Mouse (Mus musculus): Measurements from ENCODE around the gene Cdk8. TPM values are rescaled to one million over a fixed set of nuclear protein-coding genes. Genes with fewer than 3 reads are reported as not detected.

Gene Cdk8
- total and polyA plus RNA-seq, 3 experiments: 139 to 745 (median 154) TPM

GRCm38 (mm10) chr5:146250369-146251075 is 19.5 kb downstream of the Cdk8 start:
- peaks cover 35 to 36% of the 10 kb centered on the region in 2 experiments for H3K36me3 ChIP-seq (ENCODE audit: control insufficient read depth in 1 of 2, insufficient read depth in 2 of 2, low read length in 2 of 2)
- no peaks in the 10 kb centered on the region for H3K9me3 ChIP-seq (replicated peaks; ENCODE audit: insufficient read depth, low read length)
- H3K79me2 ChIP-seq (ENCODE audit: control insufficient read depth, insufficient read depth, low read length, poor library complexity): peaks cover 73% of the 10 kb centered on the region
- H3K4me3 ChIP-seq (ENCODE audit: control insufficient read depth in 1 of 2, insufficient read depth in 1 of 2, low read depth in 2 of 2, low read length in 2 of 2): 0 out of 4 replicates have a peak overlapping the region, but pooled peaks of 1 of the 2 experiments have one; percentile 3
- TF ChIP-seq ZC3H11A (IDR thresholded peaks at IDR 0.05; ENCODE audit: low read depth, low read length) (no peak), POLR2AphosphoS2 (IDR thresholded peaks at IDR 0.05; ENCODE audit: low read length) (no peak), SIN3A (IDR thresholded peaks at IDR 0.05; ENCODE audit: low read length) (peak; percentile 37; the same call in 1 of the 2 replicates), TAL1 (IDR thresholded peaks at IDR 0.05; ENCODE audit: low read length) (peak; percentile 3; the same call in 1 of the 2 replicates), EP300 (IDR thresholded peaks at IDR 0.05; ENCODE audit: low read depth in 1 of 2, low read length in 2 of 2) (peak in 1 of 2 experiments; percentile 41; a peak in 1 of 4 replicates), MXI1 (IDR thresholded peaks at IDR 0.05; ENCODE audit: low read depth, low read length) (peak; percentile 34; the same call in 1 of the 2 replicates), ZMIZ1 (IDR thresholded peaks at IDR 0.05; ENCODE audit: low read depth, low read length) (no peak), BHLHE40 (IDR thresholded peaks at IDR 0.05; ENCODE audit: borderline replicate concordance, low read depth, low read length) (0 out of 2 replicates have a peak, but pooled peaks have one; percentile 2), MEF2A (IDR thresholded peaks at IDR 0.05; ENCODE audit: extremely low read depth, insufficient replicate concordance, low read depth, low read length, poor library complexity, severe bottlenecking) (no peak), UBTF (IDR thresholded peaks at IDR 0.05; ENCODE audit: borderline replicate concordance, insufficient read depth, low read depth, low read length) (no peak), ETS1 (IDR thresholded peaks at IDR 0.05; ENCODE audit: low read depth, low read length) (0 out of 2 replicates have a peak, but pooled peaks have one; percentile 5), TBP (IDR thresholded peaks at IDR 0.05; ENCODE audit: low read depth, low read length) (peak; percentile 40; the same call in 1 of the 2 replicates), RAD21 (IDR thresholded peaks at IDR 0.05; ENCODE audit: low read depth, low read length) (no peak), ELF1 (IDR thresholded peaks at IDR 0.05; ENCODE audit: low read depth, low read length) (no peak), KAT2A (conservative IDR thresholded peaks at IDR 0.05; ENCODE audit: low read depth, low read length) (no peak), ZKSCAN1 (IDR thresholded peaks at IDR 0.05; ENCODE audit: low read depth, low read length) (no peak), SMC3 (IDR thresholded peaks at IDR 0.05; ENCODE audit: low read depth, low read length) (no peak)
- peak overlapping the region; percentile 26; the same call in 1 of the 2 replicates for H3K27ac ChIP-seq (ENCODE audit: control insufficient read depth, low read depth, low read length)
- DNase-seq (ENCODE audit: low read depth, low spot score): peak; percentile 82
- H3K9ac ChIP-seq (ENCODE audit: control insufficient read depth, low read depth, low read length, poor library complexity, severe bottlenecking): no peak overlapping the region
- no peaks in the 10 kb centered on the region for H3K27me3 ChIP-seq (ENCODE audit: control insufficient read depth in 1 of 2, insufficient read depth in 2 of 2, low read length in 2 of 2)
- peaks cover 24 to 31% of the 10 kb centered on the region in 2 experiments for H3K4me1 ChIP-seq (ENCODE audit: control insufficient read depth in 1 of 2, insufficient read depth in 2 of 2, low read length in 2 of 2)

Measured in MEL (cell line).